Mouse (Mus musculus): ENCODE measurements at regions not wholly inside any gene's neighbourhood (a gene's known extent, or its start where the extent isn't known, plus 50 kb on each side); places are given as distances from the start of the nearest gene placed in this dataset.
"Not testable (repeated sequence)": the region's sequence is repeated elsewhere in the genome, so short reads cannot be mapped to it uniquely, and the experiment has no call there.

- ATAC-seq (ENCODE audit: insufficient number of reproducible peaks, low FRiP score, low TSS enrichment) = no peak
Measured at GRCm38 (mm10) chr12:113241373-113242193, 55.9 kb downstream of the Tmem121 start.

GRCm38 (mm10) chr12:113242194-113242510, 56.4 kb downstream of the Tmem121 start:
- no peak for ATAC-seq (ENCODE audit: insufficient number of reproducible peaks, low FRiP score, low TSS enrichment)

GRCm38 (mm10) chr12:113244685-113245084, 59.0 kb downstream of the Tmem121 start:
- no peak for ATAC-seq (ENCODE audit: insufficient number of reproducible peaks, low FRiP score, low TSS enrichment)

GRCm38 (mm10) chr12:113253446-113254424, 68.0 kb downstream of the Tmem121 start:
- ATAC-seq (ENCODE audit: insufficient number of reproducible peaks, low FRiP score, low TSS enrichment) = not testable (repeated sequence)

- ATAC-seq (ENCODE audit: insufficient number of reproducible peaks, low FRiP score, low TSS enrichment) = no peak
Measured at GRCm38 (mm10) chr12:113255331-113255730, 69.6 kb downstream of the Tmem121 start.

- ATAC-seq (ENCODE audit: insufficient number of reproducible peaks, low FRiP score, low TSS enrichment) = no peak
Measured at GRCm38 (mm10) chr12:113256628-113257027, 70.9 kb downstream of the Tmem121 start.

GRCm38 (mm10) chr12:113257243-113257642, 71.5 kb downstream of the Tmem121 start:
- ATAC-seq (ENCODE audit: insufficient number of reproducible peaks, low FRiP score, low TSS enrichment) = no peak

- ATAC-seq (ENCODE audit: insufficient number of reproducible peaks, low FRiP score, low TSS enrichment) = no peak
Measured at GRCm38 (mm10) chr12:113259476-113259875, 73.7 kb downstream of the Tmem121 start.

- no peak for ATAC-seq (ENCODE audit: insufficient number of reproducible peaks, low FRiP score, low TSS enrichment)
Measured at GRCm38 (mm10) chr12:113260304-113260703, 74.6 kb downstream of the Tmem121 start.

GRCm38 (mm10) chr12:113275934-113276333, 90.2 kb downstream of the Tmem121 start:
- ATAC-seq (ENCODE audit: insufficient number of reproducible peaks, low FRiP score, low TSS enrichment) = no peak

- 0 out of 2 replicates have a peak, but pooled peaks have one; percentile 23 for ATAC-seq (ENCODE audit: insufficient number of reproducible peaks, low FRiP score, low TSS enrichment)
Measured at GRCm38 (mm10) chr12:113276355-113276942, 90.7 kb downstream of the Tmem121 start.

GRCm38 (mm10) chr12:113277741-113278140, 92.0 kb downstream of the Tmem121 start:
- ATAC-seq (ENCODE audit: insufficient number of reproducible peaks, low FRiP score, low TSS enrichment) = no peak

- ATAC-seq (ENCODE audit: insufficient number of reproducible peaks, low FRiP score, low TSS enrichment) = no peak
Measured at GRCm38 (mm10) chr12:113292029-113292809, 106.5 kb downstream of the Tmem121 start.

- no peak for ATAC-seq (ENCODE audit: insufficient number of reproducible peaks, low FRiP score, low TSS enrichment)
Measured at GRCm38 (mm10) chr12:113295924-113296323, 110.2 kb downstream of the Tmem121 start.

- ATAC-seq (ENCODE audit: insufficient number of reproducible peaks, low FRiP score, low TSS enrichment) = no peak
Measured at GRCm38 (mm10) chr12:113305973-113306372, 120.2 kb downstream of the Tmem121 start.

GRCm38 (mm10) chr12:113313319-113313718, 127.6 kb downstream of the Tmem121 start:
- no peak for ATAC-seq (ENCODE audit: insufficient number of reproducible peaks, low FRiP score, low TSS enrichment)

GRCm38 (mm10) chr12:113314624-113315023, 128.9 kb downstream of the Tmem121 start:
- ATAC-seq (ENCODE audit: insufficient number of reproducible peaks, low FRiP score, low TSS enrichment) = no peak

- no peak for ATAC-seq (ENCODE audit: insufficient number of reproducible peaks, low FRiP score, low TSS enrichment)
Measured at GRCm38 (mm10) chr12:113321086-113321485, 135.4 kb downstream of the Tmem121 start.

GRCm38 (mm10) chr12:113322173-113322572, 136.4 kb downstream of the Tmem121 start:
- no peak for ATAC-seq (ENCODE audit: insufficient number of reproducible peaks, low FRiP score, low TSS enrichment)

GRCm38 (mm10) chr12:113327851-113328250, 142.1 kb downstream of the Tmem121 start:
- ATAC-seq (ENCODE audit: insufficient number of reproducible peaks, low FRiP score, low TSS enrichment) = no peak
